Mouse (Mus musculus): ENCODE data around the gene Lrsam1. TPM values are rescaled to one million over a fixed set of nuclear protein-coding genes. Genes with fewer than 3 reads are reported as not detected.

Lrsam1 gene
- polyA plus RNA-seq, 1 experiment from 2014 or later: 5.3 TPM

DNA sequence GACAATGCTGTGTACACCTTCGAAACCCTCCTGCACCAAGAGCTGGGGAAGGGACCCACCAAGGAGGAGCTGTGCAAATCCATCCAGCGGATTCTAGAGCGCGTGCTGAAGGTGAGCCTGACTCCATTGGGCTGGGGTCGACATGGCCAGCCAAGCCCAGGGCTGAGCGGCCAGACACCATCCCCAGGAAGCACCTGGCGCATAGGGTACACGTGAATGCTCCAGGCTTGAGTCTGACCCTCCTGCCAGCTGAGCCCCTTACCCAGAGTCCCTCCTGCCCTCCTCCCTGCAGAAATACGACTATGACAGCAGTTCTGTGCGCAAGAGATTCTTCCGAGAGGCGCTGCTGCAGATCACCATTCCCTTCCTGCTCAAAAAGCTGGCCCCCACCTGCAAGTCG lies 38.9 kb downstream of the Lrsam1 start:
- H3K4me2 ChIP-seq (replicated peaks; ENCODE audit: low read depth): no peak overlapping the region
- ATAC-seq (ENCODE audit: low FRiP score, low TSS enrichment) (no peak), DNase-seq (ENCODE audit: low spot score) (no peak)
- peaks cover 45% of the 10 kb centered on the region for H3K36me3 ChIP-seq (ENCODE audit: control insufficient read depth, insufficient read depth, low read length)
- no peak for TF ChIP-seq CTCF (IDR thresholded peaks at IDR 0.05; ENCODE audit: low read depth)
- TF ChIP-seq EP300 (optimal IDR thresholded peaks at IDR 0.05): no peak
- no peaks in the 10 kb centered on the region for H3K9me3 ChIP-seq (ENCODE audit: control insufficient read depth, low read length)
- 88% methylated on average over 13 of the region's 13 CpGs for WGBS
- H3K4me1 ChIP-seq (replicated peaks; ENCODE audit: control insufficient read depth, insufficient read depth): no peaks in the 10 kb centered on the region
- no peak overlapping the region for H3K27ac ChIP-seq (replicated peaks)
- H3K4me3 ChIP-seq (ENCODE audit: low read depth, low read length): no peak overlapping the region
- no peaks in the 10 kb centered on the region for H3K27me3 ChIP-seq (ENCODE audit: control insufficient read depth, insufficient read depth, low read length)
- no peak overlapping the region for H3K9ac ChIP-seq (ENCODE audit: low read length)

- Histone ChIP-seq H3K4me3 (ENCODE audit: low read depth, low read length) (no peak overlapping the region), H3K4me1 (replicated peaks; ENCODE audit: control insufficient read depth, insufficient read depth) (no peaks in the 10 kb centered on the region), H3K27ac (replicated peaks) (no peak overlapping the region), H3K9ac (ENCODE audit: low read length) (no peak overlapping the region), H3K4me2 (replicated peaks; ENCODE audit: low read depth) (no peak overlapping the region), H3K9me3 (ENCODE audit: control insufficient read depth, low read length) (no peaks in the 10 kb centered on the region), H3K36me3 (ENCODE audit: control insufficient read depth, insufficient read depth, low read length) (peaks cover 49% of the 10 kb centered on the region), H3K27me3 (ENCODE audit: control insufficient read depth, insufficient read depth, low read length) (no peaks in the 10 kb centered on the region)
- no peak for ATAC-seq (ENCODE audit: low FRiP score, low TSS enrichment)
- DNase-seq (ENCODE audit: low spot score): no peak
- TF ChIP-seq CTCF (IDR thresholded peaks at IDR 0.05; ENCODE audit: low read depth) (no peak), EP300 (optimal IDR thresholded peaks at IDR 0.05) (no peak)
- WGBS: 88% methylated on average over 15 of the region's 15 CpGs
These were observed 39.5 kb downstream of the Lrsam1 start for GRCm38 (mm10) chr2:32921801-32922380.

DNA sequence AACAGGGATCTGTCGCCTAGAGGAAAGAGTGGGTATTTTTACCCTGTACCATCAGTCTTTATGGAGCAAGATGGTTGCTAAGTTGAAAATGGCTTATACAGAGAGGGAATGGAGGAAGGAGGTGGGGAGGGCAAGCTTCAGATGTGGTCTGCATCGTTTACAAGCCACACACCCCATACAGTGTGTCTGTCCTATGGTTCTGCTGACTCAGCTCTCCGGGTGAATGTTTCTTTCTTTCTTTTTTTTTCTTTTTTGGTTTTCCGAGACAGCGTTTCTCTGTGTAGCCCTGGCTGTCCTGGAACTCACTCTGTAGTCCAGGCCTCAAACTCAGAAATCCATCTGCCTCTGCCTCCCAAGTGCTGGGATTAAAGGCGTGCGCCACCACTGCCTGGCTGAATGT lies 40.2 kb downstream of the Lrsam1 start:
- H3K4me3 ChIP-seq (ENCODE audit: low read depth, low read length): no peak overlapping the region
- no peak for DNase-seq (ENCODE audit: low spot score)
- H3K4me1 ChIP-seq (replicated peaks; ENCODE audit: control insufficient read depth, insufficient read depth): no peaks in the 10 kb centered on the region
- H3K36me3 ChIP-seq (ENCODE audit: control insufficient read depth, insufficient read depth, low read length): peaks cover 49% of the 10 kb centered on the region
- no peak overlapping the region for H3K9ac ChIP-seq (ENCODE audit: low read length)
- no peak overlapping the region for H3K4me2 ChIP-seq (replicated peaks; ENCODE audit: low read depth)
- no peaks in the 10 kb centered on the region for H3K27me3 ChIP-seq (ENCODE audit: control insufficient read depth, insufficient read depth, low read length)
- no peak overlapping the region for H3K27ac ChIP-seq (replicated peaks)
- H3K9me3 ChIP-seq (ENCODE audit: control insufficient read depth, low read length): no peaks in the 10 kb centered on the region
- ATAC-seq (ENCODE audit: low FRiP score, low TSS enrichment): no peak
- 80% methylated on average over 7 of the region's 7 CpGs for WGBS
- TF ChIP-seq EP300 (optimal IDR thresholded peaks at IDR 0.05) (no peak), CTCF (IDR thresholded peaks at IDR 0.05; ENCODE audit: low read depth) (no peak)

DNA sequence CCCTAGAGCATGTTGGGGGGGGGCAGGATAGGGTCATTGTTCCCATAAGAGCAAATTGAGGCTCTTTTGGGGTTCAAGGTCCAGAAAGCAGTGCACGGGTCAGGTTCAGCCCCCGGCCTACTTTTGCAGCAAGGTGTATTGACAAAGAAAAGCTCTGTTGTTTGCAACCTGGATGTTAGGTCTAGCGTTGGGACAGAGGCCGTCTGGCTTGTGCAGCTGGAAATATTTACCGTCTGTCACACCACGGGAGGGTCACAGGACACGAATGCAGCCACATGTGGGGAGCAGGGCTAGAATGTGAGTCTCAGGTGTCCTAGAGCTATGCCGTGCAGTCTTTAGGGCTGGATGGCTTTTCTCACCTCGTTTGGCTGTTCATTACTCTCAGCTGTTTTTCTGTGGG lies 43.0 kb downstream of the Lrsam1 start:
- TF ChIP-seq EP300 (optimal IDR thresholded peaks at IDR 0.05) (no peak), CTCF (IDR thresholded peaks at IDR 0.05; ENCODE audit: low read depth) (no peak)
- Histone ChIP-seq H3K36me3 (ENCODE audit: control insufficient read depth, insufficient read depth, low read length) (peaks cover 36% of the 10 kb centered on the region), H3K4me1 (replicated peaks; ENCODE audit: control insufficient read depth, insufficient read depth) (peaks cover 10% of the 10 kb centered on the region), H3K9ac (ENCODE audit: low read length) (no peak overlapping the region), H3K27ac (replicated peaks) (no peak overlapping the region), H3K4me3 (ENCODE audit: low read depth, low read length) (no peak overlapping the region), H3K9me3 (ENCODE audit: control insufficient read depth, low read length) (no peaks in the 10 kb centered on the region), H3K27me3 (ENCODE audit: control insufficient read depth, insufficient read depth, low read length) (no peaks in the 10 kb centered on the region), H3K4me2 (replicated peaks; ENCODE audit: low read depth) (no peak overlapping the region)
- ATAC-seq (ENCODE audit: low FRiP score, low TSS enrichment): no peak
- 73% methylated on average over 9 of the region's 9 CpGs for WGBS
- DNase-seq (ENCODE audit: low spot score): no peak

DNA sequence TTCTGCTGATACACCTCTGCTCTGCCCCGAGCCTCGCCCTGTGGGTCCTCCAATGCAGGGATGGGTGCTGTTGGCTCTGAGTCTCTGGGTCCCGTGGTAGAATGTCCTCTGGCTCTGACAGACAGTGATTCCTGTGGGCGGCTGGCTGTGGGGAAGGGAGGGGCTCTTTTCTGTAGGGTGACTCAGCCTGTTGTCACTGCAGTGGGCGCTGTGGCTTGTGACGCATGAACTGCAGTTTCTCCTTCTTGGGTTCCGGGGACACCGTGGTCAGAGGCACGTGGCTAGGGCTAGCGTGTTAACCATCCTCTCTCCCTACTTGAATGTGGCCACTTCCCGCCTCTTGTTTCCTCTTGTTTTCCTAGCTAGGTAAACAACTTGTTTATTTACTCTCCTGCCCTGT lies 43.9 kb downstream of the Lrsam1 start:
- Histone ChIP-seq H3K9ac (ENCODE audit: low read length) (no peak overlapping the region), H3K27me3 (ENCODE audit: control insufficient read depth, insufficient read depth, low read length) (no peaks in the 10 kb centered on the region), H3K27ac (replicated peaks) (peak overlapping the region; percentile 14; the same call in 1 of the 2 replicates), H3K36me3 (ENCODE audit: control insufficient read depth, insufficient read depth, low read length) (peaks cover 30% of the 10 kb centered on the region), H3K4me2 (replicated peaks; ENCODE audit: low read depth) (no peak overlapping the region), H3K4me1 (replicated peaks; ENCODE audit: control insufficient read depth, insufficient read depth) (peaks cover 10% of the 10 kb centered on the region), H3K4me3 (ENCODE audit: low read depth, low read length) (no peak overlapping the region), H3K9me3 (ENCODE audit: control insufficient read depth, low read length) (no peaks in the 10 kb centered on the region)
- peak; percentile 43 for ATAC-seq (ENCODE audit: low FRiP score, low TSS enrichment)
- WGBS: 70% methylated on average over 11 of the region's 11 CpGs
- TF ChIP-seq CTCF (IDR thresholded peaks at IDR 0.05; ENCODE audit: low read depth) (no peak), EP300 (optimal IDR thresholded peaks at IDR 0.05) (no peak)
- DNase-seq (ENCODE audit: low spot score): peak; percentile 60

DNA sequence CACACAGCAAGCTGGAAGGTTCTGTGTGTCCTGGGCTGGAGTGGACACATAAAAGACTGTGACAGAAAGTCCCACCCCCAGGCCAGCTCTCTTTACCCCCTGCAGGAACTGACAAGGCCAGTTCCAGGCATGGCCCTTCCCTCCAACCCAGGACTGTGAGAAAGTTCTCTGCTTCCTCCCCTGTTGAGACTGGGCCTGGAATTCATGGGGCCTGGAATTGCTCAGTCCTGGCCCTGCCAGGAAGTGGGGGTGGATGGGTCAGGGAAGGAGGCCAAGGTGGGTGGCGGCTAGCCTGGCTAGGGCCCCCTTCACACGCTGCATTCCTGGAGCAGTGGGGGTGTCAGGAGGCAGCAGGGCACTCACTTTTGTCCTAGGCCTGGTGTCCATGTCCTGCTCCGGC lies 46.5 kb downstream of the Lrsam1 start:
- Histone ChIP-seq H3K27ac (replicated peaks) (peak overlapping the region; percentile 90), H3K4me2 (replicated peaks; ENCODE audit: low read depth) (0 out of 2 replicates have a peak overlapping the region, but pooled peaks have one; percentile 20), H3K4me3 (ENCODE audit: low read depth, low read length) (no peak overlapping the region), H3K27me3 (ENCODE audit: control insufficient read depth, insufficient read depth, low read length) (no peaks in the 10 kb centered on the region), H3K4me1 (replicated peaks; ENCODE audit: control insufficient read depth, insufficient read depth) (peaks cover 10% of the 10 kb centered on the region), H3K36me3 (ENCODE audit: control insufficient read depth, insufficient read depth, low read length) (peaks cover 27% of the 10 kb centered on the region), H3K9me3 (ENCODE audit: control insufficient read depth, low read length) (no peaks in the 10 kb centered on the region), H3K9ac (ENCODE audit: low read length) (peak overlapping the region; percentile 45)
- 34% methylated on average over 3 of the region's 3 CpGs for WGBS
- ATAC-seq (ENCODE audit: low FRiP score, low TSS enrichment) (peak; percentile 45), DNase-seq (ENCODE audit: low spot score) (peak; percentile 59)
- TF ChIP-seq EP300 (optimal IDR thresholded peaks at IDR 0.05) (no peak), CTCF (IDR thresholded peaks at IDR 0.05; ENCODE audit: low read depth) (no peak)
